Mouse (Mus musculus): Measurements from ENCODE around the gene Gm11549. TPM values are rescaled to one million over a fixed set of nuclear protein-coding genes. Genes with fewer than 3 reads are reported as not detected.

Gm11549 gene
- total RNA-seq (2021), result 10 to 100 TPM; 34.3 to 41.5 TPM

DNA sequence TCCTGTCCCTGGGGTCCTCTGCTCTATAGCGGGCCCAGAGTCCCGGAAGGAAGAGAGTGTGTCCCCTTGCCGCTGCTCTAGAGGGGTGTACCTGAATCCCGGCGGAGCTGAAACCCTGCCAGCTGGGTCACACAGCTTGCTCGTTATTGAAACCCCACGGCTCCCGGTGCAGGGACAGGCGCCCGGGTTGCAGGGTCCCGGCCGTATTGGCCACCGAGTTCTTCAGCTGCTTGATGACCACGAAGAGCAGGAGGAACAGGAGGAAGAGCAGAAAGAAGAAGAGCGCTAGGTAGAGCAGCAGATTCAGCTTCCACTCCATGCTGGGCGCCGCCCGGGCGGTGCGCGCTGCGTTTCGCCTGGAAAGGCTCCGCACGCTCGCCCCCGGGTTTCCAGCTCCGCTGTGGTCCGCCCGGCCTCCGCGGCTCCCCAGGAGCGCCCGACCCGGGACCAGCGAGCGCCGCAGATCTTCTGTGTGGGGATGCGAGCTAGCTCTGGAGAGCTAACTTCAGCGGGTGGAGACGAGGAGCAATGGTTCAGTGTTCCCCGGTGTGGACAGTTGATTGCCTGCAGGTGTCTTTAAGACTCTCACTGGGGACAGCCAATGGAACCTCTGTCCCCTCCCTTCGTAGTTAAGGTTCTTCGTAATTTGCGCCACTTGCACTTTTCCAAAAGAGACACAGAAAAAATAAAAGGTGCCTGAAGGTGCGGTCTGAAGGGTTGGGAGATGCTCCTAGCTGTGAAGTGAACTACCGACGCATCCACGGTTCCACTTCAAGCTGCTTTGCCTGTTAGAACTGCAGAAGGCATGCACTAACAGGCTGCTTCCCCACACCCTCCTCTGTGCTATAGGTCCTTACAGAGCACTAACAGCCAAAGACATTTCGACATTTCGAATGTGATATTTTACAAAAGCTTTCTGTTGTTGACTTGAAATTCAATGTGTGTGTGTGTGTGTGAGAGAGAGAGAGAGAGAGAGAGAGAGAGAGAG is at the start of gene Gm11549:
Gene Gm11549 (minus strand): TSS at position 741 of the 988 bp plus-strand sequence.
- intact Hi-C loops (cut with DNase I), result no loop called here
- peak; percentile 57 to 64 for DNase-seq (ENCODE audit: low spot score in 2 of 2)

DNA sequence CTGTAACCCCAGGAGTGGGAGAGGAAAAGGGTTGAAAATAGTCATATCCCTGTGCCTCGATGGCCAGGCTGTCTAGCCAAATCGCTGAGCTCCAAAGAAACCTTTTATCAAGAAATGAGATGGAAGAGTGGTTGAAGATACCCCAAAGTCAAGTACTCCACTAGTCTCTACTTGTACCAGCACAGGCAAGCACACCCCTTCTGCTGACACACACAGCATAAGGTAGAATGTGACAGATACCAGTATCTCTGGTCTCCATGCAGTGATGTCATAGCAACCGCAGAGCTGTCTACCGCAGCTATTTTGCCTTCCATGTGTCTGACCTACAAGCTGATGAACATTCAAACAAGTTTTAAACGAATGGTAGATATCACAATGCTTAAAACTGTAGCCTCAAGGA is 48.2 kb upstream of the Gm11549 start:
- no peak for DNase-seq (ENCODE audit: low spot score in 2 of 2)
- intact Hi-C loops (cut with DNase I), result loop anchor here (2.0 kb wide), 1 partner anchor 17 kb away; the partner anchor contains the start of gene Exosc9

DNA sequence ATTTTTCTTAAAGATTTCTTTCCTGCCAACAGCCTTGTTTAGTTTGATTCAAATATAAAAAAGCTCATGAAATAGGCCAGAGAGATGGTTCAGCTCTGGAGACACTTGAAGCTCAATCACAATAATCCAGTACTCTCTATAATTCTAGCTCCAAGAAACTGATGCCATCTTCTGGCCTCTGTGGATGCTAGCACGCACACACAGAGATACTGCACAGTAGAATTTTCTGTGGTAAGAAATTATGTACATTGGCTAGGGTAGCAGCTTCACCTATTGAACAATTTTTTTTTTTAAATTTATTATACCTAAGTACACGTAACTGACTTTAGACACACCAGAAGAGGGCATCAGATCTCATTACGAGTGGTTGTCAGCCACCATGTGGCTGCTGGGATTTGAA is 42.1 kb upstream of the Gm11549 start:
- no peak for DNase-seq (ENCODE audit: low spot score in 2 of 2)
- intact Hi-C loops (cut with DNase I), result no loop called here

DNA sequence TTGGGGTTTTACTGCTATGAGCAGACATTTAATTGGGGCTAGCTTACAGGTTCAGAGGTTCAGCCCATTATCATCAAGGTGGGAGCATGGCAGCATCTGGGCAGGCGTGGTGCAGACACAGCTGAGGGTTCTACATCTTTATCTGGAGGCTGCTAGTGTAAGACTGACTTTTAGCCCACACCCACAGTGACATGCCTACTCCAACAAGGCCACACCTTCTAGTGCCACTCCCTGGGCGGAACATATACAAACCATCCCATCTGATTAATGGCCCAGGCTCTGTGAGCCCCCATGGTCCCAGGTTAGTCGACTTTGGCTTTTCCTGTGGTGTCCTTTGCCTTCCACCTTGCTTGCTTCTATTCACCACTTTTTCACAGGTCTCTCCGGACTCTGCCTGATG is 38.0 kb upstream of the Gm11549 start:
- intact Hi-C loops (cut with DNase I), result no loop called here
- no peak for DNase-seq (ENCODE audit: low spot score in 2 of 2)

DNA sequence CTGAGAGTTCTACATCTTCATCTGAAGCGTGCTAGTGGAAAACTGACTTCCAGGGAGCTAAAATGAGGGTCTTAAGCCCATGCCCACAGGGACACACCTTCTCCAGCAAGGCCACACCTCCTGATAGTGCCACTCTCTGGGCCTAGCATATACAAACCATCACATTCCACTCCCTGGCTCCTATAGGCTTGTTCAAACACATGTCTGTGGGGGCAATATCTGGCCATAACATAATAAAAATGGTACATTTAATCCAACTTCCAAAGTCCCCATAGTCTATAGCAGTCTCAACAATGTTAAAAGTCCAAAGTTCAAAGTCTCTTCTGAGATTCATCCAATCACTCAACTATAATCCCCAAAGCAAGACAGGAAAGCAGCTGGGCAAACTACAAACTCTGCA is 36.0 kb upstream of the Gm11549 start:
- intact Hi-C loops (cut with DNase I), result no loop called here
- no peak for DNase-seq (ENCODE audit: low spot score in 2 of 2)

DNA sequence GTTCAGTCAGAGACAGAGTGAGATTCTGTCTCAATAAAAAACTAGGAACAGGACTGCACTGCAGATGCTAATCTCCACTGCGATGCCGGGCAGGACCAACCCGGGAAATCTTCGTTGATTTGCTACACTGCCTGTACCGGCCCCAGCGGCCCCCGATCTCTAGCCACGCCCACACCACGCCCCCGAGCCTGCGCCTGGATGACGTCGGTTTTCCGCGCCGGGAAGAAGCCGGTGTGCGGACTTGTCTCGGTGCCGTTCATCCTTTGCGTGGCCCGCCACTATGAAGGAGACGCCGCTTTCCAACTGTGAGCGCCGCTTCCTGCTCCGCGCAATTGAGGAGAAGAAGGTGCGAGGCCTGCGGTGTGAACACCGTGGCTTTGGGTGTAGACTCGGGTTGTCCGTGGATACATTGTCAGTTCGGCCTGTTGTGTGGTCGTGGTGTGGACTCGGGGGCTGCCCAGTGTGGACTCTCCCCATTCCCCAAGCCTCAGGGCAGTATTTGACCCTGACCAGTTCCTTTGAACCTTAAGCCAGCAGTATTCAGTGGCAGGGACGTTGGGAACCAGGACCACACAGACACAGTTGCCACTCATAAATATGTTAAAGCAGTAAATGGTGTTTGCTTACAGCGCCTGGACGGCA is 30.9 kb upstream of the Gm11549 start, which contains the start of gene Exosc9:
Gene Exosc9 (plus strand): TSS at position 201 of the 642 bp plus-strand sequence.
- DNase-seq (ENCODE audit: low spot score in 2 of 2), result peak; percentile 96 to 97
- intact Hi-C loops (cut with DNase I), result loop anchor here (2.0 kb wide), 1 partner anchor 18 kb away; no protein-coding TSS in a partner anchor

DNA sequence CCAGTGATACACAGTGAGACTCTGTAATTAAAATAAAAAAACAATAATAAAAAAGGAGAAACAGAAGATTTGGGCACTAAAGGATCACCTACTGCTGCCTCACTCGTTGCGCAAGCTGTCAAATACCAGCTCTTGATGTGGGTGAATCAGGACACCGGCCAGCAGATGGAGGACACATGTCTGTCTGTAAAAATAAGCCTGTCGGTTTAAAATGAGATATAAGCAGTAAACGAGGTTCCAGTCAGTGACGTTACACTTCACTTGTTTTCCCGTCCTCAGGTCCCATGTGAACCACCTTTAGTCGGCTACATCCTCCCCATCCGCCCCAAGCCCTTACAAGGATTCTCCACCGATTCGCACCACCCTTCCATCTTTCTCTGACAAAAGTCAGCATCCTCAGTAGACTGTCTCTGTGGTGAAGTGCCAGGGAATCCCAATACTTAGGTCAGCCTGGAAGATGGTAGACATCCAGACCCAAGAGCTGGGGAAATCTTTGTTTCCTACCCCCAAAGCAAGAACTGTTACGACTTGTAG is 30.3 kb upstream of the Gm11549 start:
- DNase-seq (ENCODE audit: low spot score in 2 of 2), result peak; percentile 43 to 77
- intact Hi-C loops (cut with DNase I), result loop anchor here (2.0 kb wide), 1 partner anchor 19 kb away; no protein-coding TSS in a partner anchor

DNA sequence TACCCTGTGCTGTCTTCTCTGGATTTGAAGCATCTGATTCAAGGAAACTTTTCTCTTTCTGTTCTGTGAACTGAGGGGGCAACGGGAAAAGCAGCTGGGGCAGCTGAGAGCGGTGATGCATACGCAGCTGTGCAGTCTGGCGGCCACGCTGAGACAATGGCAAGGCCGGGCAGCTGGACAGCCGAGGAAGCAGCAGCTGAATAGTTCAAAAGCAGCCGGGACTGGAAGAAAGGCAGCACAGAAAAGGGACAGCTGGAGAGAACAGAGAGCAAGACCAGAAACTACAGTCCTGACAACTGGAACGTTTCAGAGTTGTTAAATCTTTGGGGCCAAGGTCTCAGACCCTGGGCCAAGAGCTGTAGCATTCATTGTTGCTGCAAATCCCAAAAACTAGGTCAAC is 29.7 kb upstream of the Gm11549 start:
- DNase-seq (ENCODE audit: low spot score in 2 of 2), result peak in 1 of 2 experiments; percentile 55
- intact Hi-C loops (cut with DNase I), result no loop called here

DNA sequence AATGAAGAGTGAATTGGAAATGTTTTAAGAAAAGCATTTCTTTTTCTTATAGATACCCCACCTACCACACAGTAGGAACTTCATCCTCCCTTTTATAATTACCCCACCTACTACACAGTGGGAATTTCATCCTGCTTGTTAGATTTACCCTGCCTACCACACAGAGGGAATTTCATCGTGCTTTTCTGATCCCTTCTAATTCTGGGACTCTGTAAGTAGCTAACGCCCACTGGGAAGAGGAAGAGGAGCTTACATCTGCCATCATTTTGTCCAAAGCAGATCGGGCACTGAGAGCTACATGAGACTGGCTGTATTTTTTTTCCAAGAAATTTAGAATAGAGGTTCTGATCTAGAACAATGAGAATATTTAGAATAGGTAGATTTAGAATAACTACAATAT is 23.3 kb upstream of the Gm11549 start:
- DNase-seq (ENCODE audit: low spot score in 2 of 2), result peak in 1 of 2 experiments; percentile 74
- intact Hi-C loops (cut with DNase I), result loop anchor here (2.0 kb wide), 2 partner anchors 14 to 28 kb away; no protein-coding TSS in a partner anchor

DNA sequence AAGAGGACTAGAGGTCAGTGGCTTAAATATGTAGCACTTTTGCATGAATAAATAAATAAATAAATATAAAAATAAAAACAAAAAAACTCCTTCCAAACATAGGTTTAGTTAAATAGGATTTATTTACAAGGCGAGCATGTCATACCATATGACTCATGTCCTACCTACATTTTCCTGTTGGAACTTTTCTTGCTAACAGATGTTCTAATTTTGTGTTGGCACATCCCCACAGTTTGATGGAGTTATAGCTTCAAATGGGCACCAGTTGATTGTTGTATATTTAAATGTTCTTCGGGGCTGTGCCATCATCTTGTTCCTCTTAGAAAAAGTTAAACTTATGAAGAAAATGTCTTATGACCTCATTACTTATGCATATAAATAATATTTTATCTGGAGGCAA is 19.8 kb upstream of the Gm11549 start:
- intact Hi-C loops (cut with DNase I), result no loop called here
- peak in 1 of 2 experiments; percentile 63 for DNase-seq (ENCODE audit: low spot score in 2 of 2)

DNA sequence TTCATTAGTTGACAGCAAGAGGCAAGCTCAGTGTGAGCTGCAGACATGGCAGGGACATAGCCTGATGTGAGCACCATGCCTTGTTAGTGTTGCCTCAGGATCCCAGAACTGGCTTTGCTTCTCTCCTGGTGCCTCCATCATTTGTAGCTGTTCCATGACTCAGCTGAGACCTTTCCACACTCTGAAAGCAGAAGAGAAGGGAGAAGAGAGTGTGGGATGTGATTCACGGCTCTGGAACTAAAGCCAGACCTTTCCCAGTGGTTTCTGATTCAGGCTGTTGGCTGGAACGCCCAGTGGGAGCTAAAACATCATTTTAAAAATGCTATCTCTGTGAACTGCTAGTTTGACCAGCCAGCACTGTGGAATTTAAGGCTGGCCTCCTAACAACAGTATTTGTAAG is 19.1 kb upstream of the Gm11549 start:
- DNase-seq (ENCODE audit: low spot score in 2 of 2), result peak in 1 of 2 experiments; percentile 82
- intact Hi-C loops (cut with DNase I), result no loop called here

DNA sequence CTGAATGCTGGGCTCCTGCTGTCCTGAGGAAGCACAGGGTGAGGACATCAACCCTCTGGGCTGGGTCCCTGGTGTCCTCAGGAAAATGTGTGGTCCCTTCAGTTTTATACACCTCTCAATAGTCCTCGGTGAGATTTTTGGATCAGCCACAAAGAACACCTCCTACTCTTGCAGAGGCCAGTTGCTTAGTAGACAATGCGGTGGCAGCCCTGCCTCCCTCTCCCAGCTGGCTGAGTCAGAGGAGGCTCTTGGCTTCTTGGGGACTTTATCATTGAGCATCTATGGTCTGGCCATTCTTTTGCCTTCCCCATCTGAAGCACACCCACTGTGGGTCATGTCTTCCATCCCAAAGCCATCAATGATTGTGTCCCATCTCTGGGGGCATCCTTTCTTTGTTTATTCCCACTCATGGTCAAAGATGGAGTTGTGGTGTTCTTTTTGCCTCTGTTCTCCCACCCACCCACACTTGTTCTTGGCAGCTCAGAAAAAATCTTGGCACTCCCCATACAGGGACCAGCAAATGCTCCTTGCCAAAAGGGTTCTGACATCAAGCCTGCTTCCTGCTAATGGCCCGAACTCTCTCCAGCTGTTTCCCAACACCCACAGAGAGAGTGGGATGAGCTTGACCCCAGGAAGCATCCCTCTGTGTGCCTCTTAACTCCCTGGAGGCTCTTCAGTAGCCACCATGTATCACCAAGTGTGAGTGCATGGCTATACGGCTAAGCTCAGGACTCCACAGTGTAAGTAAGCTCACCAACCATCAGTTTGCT is 16.3 kb upstream of the Gm11549 start:
- intact Hi-C loops (cut with DNase I), result loop anchor here (10.0 kb wide), 1 partner anchor 197 kb away; no protein-coding TSS in a partner anchor
- DNase-seq (ENCODE audit: low spot score in 2 of 2), result peak in 1 of 2 experiments; percentile 70

DNA sequence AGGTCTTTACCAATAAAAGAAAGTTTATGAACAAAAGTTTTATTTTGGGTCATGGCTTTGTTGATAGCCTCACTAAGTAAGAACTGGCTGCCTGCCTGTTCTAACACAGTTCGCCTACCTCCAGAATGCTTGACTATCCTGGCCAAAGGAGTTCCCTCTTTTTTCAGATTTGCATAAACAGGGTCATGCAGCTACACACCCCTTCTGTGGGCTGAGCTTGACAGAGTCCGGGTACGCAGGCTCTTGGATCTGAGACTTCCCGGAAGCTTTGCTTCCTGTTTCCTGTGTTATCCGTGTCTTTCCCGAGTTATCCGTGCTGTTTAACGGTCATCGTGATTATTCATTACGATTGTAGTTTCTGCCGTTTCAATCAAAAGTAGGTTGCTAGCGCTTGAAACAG is 14.4 kb upstream of the Gm11549 start:
- no peak for DNase-seq (ENCODE audit: low spot score in 2 of 2)
- intact Hi-C loops (cut with DNase I), result loop anchor here (10.0 kb wide), 1 partner anchor 199 kb away; no protein-coding TSS in a partner anchor

DNA sequence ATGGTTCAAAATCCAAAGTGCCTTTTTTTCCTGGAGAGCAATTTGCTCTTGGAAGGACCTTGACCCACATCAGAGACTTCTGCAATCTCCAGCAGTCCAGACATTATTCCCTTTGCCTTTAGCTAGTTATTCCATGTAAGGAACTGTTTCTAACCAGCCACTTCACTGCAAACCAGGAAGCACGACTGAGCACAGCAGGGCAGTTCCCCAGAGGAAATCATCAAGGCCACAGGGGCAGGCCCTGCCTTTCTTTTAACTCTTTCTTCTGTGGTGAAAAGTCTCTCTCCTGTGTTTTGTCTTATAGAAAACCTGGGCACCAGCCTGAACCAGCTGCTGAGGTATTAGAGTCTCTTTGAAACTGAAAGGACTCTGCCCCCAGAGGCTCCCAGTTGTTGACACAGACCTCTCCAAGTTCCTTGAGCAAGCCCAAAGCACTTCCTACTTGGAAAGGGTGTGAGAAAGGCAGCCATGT is 11.6 kb upstream of the Gm11549 start:
- intact Hi-C loops (cut with DNase I), result loop anchor here (10.0 kb wide), 1 partner anchor 202 kb away; no protein-coding TSS in a partner anchor
- no peak for DNase-seq (ENCODE audit: low spot score in 2 of 2)

DNA sequence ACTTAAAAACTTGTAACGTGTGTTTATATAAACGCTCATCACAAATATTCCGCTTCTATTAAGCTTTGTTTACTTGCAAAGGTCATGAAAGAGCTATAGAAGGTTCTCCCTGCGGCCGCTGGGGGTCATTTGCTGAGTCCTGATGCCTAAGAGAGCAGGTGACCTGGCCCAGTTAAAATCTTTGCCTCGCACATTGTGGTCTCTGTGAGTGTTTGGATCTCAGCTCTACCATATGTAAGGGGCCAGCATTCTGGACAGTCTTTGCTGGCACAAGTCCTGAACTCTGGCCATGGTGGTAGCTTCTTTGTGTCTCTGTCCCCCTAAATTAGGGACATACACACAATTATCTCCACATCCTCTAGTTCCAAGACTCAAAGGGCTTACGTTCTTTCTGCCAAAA is 11.1 kb upstream of the Gm11549 start:
- DNase-seq (ENCODE audit: low spot score in 2 of 2), result no peak
- intact Hi-C loops (cut with DNase I), result loop anchor here (10.0 kb wide), 1 partner anchor 202 kb away; no protein-coding TSS in a partner anchor

DNA sequence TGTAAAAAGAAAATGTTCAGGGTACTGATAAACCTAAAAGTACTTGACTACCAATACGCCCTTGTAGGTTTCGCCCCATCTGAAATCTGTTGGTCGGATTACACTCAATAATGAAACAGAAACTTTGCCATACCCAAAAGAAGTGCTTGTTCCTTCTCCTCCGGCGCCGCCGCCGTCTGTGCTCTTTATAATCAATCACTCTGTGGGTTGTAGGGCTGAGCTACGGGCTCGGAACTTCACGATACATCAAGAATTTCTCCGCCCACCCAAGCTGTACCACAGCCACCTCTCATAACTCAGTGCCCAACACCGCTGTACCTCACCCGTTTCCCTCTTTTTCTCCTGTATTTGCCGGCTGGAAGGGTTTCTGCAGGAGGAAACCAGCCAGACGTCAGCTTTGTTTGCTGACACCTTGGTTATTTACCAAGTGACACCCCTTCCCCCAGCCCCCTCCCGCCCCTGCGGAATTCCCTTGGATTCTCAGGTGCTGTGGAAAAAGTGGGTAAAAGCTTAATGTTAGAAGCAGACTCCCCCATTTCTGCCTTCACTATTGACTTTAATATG is 10.4 kb upstream of the Gm11549 start:
- no peak for DNase-seq (ENCODE audit: low spot score in 2 of 2)

DNA sequence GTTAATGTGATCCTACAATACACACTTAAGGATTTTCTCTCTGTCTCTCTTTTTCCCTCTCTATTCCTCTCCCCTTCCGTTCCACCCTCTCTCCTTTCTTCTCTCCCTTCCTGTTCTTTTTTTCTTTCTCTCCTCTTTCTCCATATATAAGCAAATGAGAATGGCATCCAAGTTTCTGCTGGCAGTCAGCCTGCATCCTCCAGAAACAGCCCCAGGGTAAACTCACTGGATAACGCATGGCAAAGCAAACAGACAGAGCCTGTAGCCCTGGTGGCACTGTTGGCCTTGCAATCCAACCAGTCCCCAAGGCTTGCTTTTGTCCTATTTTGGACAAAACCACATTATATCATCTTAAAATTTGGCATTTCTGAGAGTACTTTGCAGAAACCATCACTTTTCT is 9.6 kb upstream of the Gm11549 start:
- intact Hi-C loops (cut with DNase I), result loop anchor here (2.0 to 10.0 kb wide), 3 partner anchors 14 to 204 kb away; no protein-coding TSS in a partner anchor
- DNase-seq (ENCODE audit: low spot score in 2 of 2), result peak in 1 of 2 experiments; percentile 77

More for the DNA sequence above, 10.4 kb upstream of the Gm11549 start:
- intact Hi-C loops (cut with DNase I), result loop anchor here (2.0 to 10.0 kb wide), 3 partner anchors 13 to 203 kb away; no protein-coding TSS in a partner anchor

DNA sequence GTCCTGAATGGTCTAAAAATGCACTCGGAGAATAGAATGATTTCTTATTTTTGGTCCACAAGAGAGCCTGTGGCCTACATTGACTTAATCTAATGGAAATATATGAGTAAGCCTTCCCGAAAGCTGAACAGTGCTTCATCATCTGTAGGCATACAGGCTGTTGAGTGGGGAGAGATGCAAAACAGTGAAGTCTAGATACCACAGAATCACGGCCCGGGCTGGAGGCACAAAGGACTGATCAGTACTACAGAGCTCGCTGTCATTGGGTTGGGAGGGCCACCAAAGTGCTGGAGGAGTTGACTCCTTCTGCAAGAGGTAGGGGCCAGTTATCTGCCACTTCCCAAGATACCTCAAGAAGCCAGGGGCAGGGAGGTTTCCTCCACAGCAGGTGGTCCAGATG is 9.2 kb upstream of the Gm11549 start:
- intact Hi-C loops (cut with DNase I), result loop anchor here (2.0 to 10.0 kb wide), 3 partner anchors 14 to 204 kb away; no protein-coding TSS in a partner anchor
- DNase-seq (ENCODE audit: low spot score in 2 of 2), result no peak
